Mouse (Mus musculus) heart, embryonic 14.5 days (tissue): ENCODE measurements around the gene Smtnl2. TPM values are rescaled to one million over a fixed set of nuclear protein-coding genes. Genes with fewer than 3 reads are reported as not detected.

Experiments used
- ATAC-seq: fragments of 200-750 bp; cut with Nextera tagmentation; 2 replicates; pipeline ENCODE4 v1.8.0; 2017; ENCODE audit warnings: low read depth, moderate TSS enrichment; ENCODE audit not compliant: insufficient number of reproducible peaks, insufficient read depth, low FRiP score
- H3K27ac ChIP-seq, 2 experiments: fragments of 200-500 bp in 1 of 2; fragments of 300-500 bp in 1 of 2; sonication (generic) in 1 of 2; replicated peaks in 1 of 2; 2 replicates each; pipeline ENCODE4 v1.5.1; 2012 to 2014; ENCODE audit warnings: low read depth in 2 of 2, low read length in 2 of 2, control low read depth in 1 of 2, mild to moderate bottlenecking in 1 of 2, mixed read lengths in 1 of 2; ENCODE audit not compliant: control insufficient read depth in 1 of 2, insufficient read depth in 1 of 2
- H3K27me3 ChIP-seq: fragments of 300-500 bp; sonication (generic); 2 replicates; pipeline ENCODE4 v1.6.1; 2014; ENCODE audit warnings: mild to moderate bottlenecking, low read length, control low read depth; ENCODE audit not compliant: control insufficient read depth, insufficient read depth
- H3K36me3 ChIP-seq: fragments of 300-500 bp; sonication (generic); 2 replicates; pipeline ENCODE4 v1.6.1; 2014; ENCODE audit warnings: mild to moderate bottlenecking, control low read depth, low read length, mixed read lengths; ENCODE audit not compliant: control insufficient read depth, insufficient read depth
- H3K4me1 ChIP-seq, 2 experiments: fragments of 200-500 bp in 1 of 2; fragments of 300-500 bp in 1 of 2; sonication (generic) in 1 of 2; 2 replicates each; pipeline ENCODE4 v1.6.1; 2012 to 2014; ENCODE audit warnings: low read length in 2 of 2, control low read depth in 1 of 2, mixed read lengths in 1 of 2; ENCODE audit not compliant: control insufficient read depth in 2 of 2, insufficient read depth in 2 of 2
- H3K4me2 ChIP-seq: fragments of 300-500 bp; sonication (generic); 2 replicates; pipeline ENCODE4 v1.6.1; 2014; ENCODE audit warnings: mild to moderate bottlenecking, low read length
- H3K4me3 ChIP-seq, 2 experiments: fragments of 200-500 bp in 1 of 2; fragments of 300-500 bp in 1 of 2; sonication (generic) in 1 of 2; 2 replicates each; pipeline ENCODE4 v1.5.1; 2012 to 2014; ENCODE audit warnings: low read length in 2 of 2, mild to moderate bottlenecking in 2 of 2, control low read depth in 1 of 2, low read depth in 1 of 2, moderate library complexity in 1 of 2; ENCODE audit not compliant: control insufficient read depth in 1 of 2, insufficient read depth in 1 of 2
- H3K9ac ChIP-seq: fragments of 300-500 bp; sonication (generic); 2 replicates; pipeline ENCODE4 v1.6.1; 2014; ENCODE audit warnings: mild to moderate bottlenecking, low read length
- H3K9me3 ChIP-seq: fragments of 300-500 bp; sonication (generic); 2 replicates; pipeline ENCODE4 v1.6.1; 2016; ENCODE audit warnings: low read length, control low read depth; ENCODE audit not compliant: control insufficient read depth
- WGBS: fragments of 180-500 bp; shearing (Covaris S2); extraction: QIAGEN DNeasy Blood & Tissue Kit; methylation state at CpG from one replicate; pipeline ENCODE4 v1.1.7; 2014; 5-methylcytosine and 5-hydroxymethylcytosine counted together
- polyA plus RNA-seq: library from polyadenylated mRNA; unstranded; fragments of >200 nt; fragmentation: Nextera tagmentation; extraction: Ambion mirVana; gene quantifications from 2 replicates; pipeline ENCODE4 v1.2.1, GENCODE M21; 2014

Gene Smtnl2
- polyA plus RNA-seq, 1 experiment from 2014 or later, result 122 TPM

DNA sequence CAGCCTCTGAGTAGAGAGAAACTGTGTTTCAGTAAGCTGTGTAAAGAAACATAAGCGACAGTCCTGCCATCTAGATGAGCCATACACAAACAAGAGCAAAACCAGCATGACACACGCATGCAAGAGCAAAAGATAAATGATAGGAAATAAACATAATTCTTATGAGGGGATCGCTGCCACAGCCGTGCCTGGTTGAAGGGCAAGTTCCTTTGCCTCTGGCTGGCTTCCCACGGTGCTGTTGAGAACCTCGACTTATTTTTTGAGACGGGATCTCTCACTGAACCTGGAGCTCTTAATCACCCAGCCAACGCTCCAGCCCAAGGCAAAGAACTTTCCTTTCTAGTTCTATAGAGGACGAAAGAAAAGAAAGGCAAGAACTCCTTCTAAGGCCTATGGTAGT is 45.4 kb downstream of the Smtnl2 start:
- ATAC-seq, result no peak
- 86% methylated on average over 9 of the region's 9 CpGs for WGBS
- H3K9me3 ChIP-seq, result no peaks in the 10 kb centered on the region
- no peaks in the 10 kb centered on the region for H3K27me3 ChIP-seq
- H3K4me2 ChIP-seq, result no peak overlapping the region
- no peak overlapping the region for H3K27ac ChIP-seq
- no peaks in the 10 kb centered on the region for H3K36me3 ChIP-seq
- no peak overlapping the region for H3K9ac ChIP-seq
- H3K4me1 ChIP-seq, result peaks cover 5 to 9% of the 10 kb centered on the region in 2 experiments
- no peak overlapping the region for H3K4me3 ChIP-seq

DNA sequence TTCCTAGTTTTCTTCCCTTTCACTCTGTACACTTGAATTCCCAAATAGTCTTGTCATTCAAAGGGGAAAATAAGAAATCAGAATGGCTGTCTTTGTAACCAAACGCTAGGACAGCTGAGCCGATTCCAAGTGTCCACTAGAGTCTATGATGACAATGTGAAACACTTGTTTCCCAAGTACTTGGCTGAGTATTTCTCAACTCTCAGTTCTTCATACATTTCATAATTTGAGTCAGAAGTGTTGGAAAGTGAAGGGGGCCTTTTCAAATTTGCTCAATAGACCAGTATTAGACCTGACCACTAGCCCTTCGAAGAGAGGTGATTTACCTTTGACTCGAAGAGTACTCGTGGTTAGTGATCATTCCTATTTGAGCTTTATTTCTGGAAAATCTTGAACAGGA is 47.0 kb downstream of the Smtnl2 start:
- ATAC-seq, result no peak
- Histone ChIP-seq H3K9ac (no peak overlapping the region), H3K4me2 (no peak overlapping the region), H3K4me3 (no peak overlapping the region), H3K27ac (no peak overlapping the region), H3K27me3 (no peaks in the 10 kb centered on the region), H3K36me3 (no peaks in the 10 kb centered on the region), H3K4me1 (peaks cover 0 to 9% of the 10 kb centered on the region in 2 experiments; a peak in 3 of 4 replicates), H3K9me3 (no peaks in the 10 kb centered on the region)
- WGBS, result 93% methylated on average over 5 of the region's 5 CpGs

DNA sequence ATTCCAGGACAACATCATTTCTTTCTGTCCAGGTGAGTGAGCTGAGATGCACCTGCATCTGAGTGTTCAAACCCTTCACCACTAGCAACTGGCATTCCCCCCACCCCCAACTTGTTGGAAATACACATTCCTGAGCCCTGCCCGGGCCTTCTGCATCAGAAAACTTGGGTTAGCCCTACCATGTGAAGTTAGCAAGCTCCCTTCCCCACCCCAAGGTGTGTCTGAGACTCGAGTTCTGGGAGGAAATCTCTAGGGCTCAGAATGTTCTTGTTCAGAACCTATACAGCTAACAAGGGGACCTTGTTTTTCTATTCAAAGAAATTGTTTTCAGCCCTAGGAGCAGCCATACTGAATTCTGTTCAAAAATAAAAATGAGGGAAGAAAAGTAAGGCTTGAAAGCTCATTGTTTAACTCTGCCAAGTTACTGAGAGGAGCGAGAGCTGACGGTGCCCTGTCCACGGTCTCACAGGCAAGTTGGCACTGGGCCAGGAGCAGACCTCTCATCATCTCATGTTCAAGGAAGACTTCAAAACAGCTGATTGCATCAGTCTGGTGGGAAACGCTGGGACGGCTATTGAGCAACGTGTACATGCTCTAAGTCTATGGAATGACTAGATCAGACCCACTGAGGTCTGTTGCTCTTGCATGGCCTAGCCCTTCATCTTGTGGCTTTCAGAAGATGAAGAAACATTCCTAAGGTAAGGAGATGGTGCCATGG is 47.8 kb downstream of the Smtnl2 start:
- Histone ChIP-seq H3K9me3 (no peaks in the 10 kb centered on the region), H3K4me3 (no peak overlapping the region), H3K9ac (no peak overlapping the region), H3K36me3 (no peaks in the 10 kb centered on the region), H3K4me2 (no peak overlapping the region), H3K27ac (no peak overlapping the region), H3K27me3 (no peaks in the 10 kb centered on the region), H3K4me1 (peaks cover 0 to 9% of the 10 kb centered on the region in 2 experiments; a peak in 3 of 4 replicates)
- no peak for ATAC-seq
- WGBS, result 20% methylated on average over 8 of the region's 8 CpGs

DNA sequence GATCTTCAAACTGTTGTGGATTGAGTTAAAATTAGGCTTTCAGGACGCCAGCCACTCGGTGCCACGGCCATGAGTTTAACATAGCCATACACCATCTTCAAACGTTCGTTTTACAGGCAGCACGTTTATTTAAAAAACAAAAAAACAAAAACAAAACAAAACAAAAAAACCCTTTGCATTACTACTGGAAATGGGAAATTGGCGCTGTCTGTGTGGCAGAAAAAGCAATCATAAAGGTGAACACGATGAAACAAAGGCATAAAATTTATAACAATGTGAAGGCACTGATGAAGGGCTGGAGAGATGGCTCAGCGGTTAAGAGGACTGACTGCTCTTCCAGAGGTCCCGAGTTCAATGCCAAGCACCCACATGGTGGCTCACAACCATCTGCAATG is 49.2 kb downstream of the Smtnl2 start, which contains the start of gene Tekt1:
Gene Tekt1, minus strand, starts transcription at position 96 of the 395 bp plus-strand sequence.
- Histone ChIP-seq H3K9me3 (no peaks in the 10 kb centered on the region), H3K4me2 (peak within 1 kb of the TSS; percentile 79), H3K4me1 (peaks cover 0 to 9% of the 10 kb centered on the region in 2 experiments; a peak in 3 of 4 replicates), H3K36me3 (no peaks in the 10 kb centered on the region), H3K27ac (no peak within 1 kb of the TSS), H3K9ac (peak within 1 kb of the TSS; percentile 67), H3K4me3 (peak within 1 kb of the TSS; percentile 42 to 57), H3K27me3 (no peaks in the 10 kb centered on the region)
- ATAC-seq, result no peak
- WGBS, result 32% methylated on average over 10 of the region's 10 CpGs

DNA sequence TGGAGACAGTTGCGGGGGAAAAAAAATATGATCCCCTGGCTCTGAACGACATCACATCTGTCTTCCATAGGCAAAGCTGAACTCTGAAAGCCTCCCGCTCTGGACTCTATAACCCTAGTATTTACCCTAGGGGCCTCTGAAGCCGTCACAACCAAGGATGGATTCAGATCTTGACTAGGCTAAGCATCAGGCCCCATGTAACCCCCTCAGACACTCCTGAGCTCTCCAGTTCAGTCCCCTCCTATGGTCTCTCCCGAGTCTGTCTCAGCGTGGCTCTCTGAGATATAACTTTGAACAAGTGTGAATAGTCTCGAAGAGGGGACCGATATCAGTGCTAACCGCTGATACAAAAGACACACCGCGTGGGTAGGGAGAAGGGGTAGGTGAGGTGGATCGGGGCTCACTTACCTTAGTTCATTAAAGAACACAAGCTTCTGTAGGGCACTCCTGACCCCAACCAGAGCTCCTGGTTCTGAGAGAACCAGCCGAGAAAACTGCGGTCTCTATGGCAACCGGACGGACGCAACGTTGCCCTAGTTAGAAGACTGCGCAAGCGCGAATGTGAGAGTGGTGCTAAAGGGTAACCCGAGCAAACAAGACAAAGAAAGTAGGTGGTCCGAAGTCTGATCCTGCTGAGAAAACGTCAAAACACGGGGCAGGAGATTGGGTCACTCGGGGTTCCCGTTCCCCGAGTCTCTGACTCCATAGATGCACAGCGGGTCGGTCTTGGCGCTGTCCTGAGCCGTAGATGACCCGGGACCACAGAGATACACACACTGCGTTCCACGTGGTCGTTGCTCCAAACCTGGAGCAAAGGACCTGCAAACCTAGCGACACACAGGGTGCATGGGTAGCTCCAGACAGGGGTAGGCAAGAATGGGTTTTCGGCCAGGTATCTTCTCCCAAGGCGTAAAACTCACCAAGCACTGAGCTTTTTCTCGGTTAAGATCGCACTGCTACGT is 49.8 kb downstream of the Smtnl2 start:
- ATAC-seq, result no peak
- Histone ChIP-seq H3K4me1 (peaks cover 0 to 9% of the 10 kb centered on the region in 2 experiments; a peak in 3 of 4 replicates), H3K27me3 (no peaks in the 10 kb centered on the region), H3K4me3 (peak overlapping the region; percentile 42 to 57), H3K36me3 (no peaks in the 10 kb centered on the region), H3K27ac (no peak overlapping the region), H3K4me2 (peak overlapping the region; percentile 79), H3K9ac (peak overlapping the region; percentile 67), H3K9me3 (no peaks in the 10 kb centered on the region)
- WGBS, result 11% methylated on average over 42 of the region's 42 CpGs

DNA sequence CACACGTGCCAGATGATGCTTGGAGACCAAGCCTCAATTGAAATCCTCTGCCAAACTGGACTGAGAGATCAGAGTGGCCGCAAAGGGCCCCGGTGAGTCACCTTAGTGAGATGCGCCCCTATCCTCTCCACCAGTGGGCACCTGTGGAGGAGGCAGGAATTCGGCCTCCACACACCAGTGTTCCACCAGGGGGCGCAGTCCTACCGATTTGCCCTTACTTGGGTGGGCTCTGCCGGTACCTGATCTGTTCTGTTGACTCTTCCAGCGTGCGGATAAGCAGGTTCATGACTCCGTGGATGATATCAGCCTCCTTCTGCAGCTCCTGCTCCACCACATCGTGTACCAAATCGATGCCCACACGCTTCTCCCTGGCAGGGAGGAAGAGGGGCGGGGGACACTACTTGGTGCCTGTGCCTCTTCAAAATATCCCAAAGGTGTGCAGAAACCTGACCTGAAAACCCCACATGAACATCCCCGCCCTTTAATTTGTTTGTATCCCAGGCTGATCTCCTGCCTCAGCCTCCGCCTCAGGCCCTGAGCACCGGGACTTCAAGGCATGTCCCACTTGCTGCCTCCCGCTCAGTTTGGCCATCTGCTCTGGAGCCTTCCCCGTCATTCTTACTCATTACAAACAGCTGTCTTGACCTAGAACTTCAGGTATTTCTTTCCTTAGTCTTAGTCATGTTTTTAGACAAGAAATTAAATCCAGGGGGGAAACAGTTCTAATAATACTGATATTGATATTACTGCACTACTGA is 56.4 kb downstream of the Smtnl2 start:
- no peak overlapping the region for H3K27ac ChIP-seq
- H3K9me3 ChIP-seq, result no peaks in the 10 kb centered on the region
- H3K36me3 ChIP-seq, result no peaks in the 10 kb centered on the region
- H3K4me1 ChIP-seq, result peaks cover 0 to 3% of the 10 kb centered on the region in 2 experiments; a peak in 1 of 4 replicates
- H3K27me3 ChIP-seq, result no peaks in the 10 kb centered on the region
- 20% methylated on average over 20 of the region's 20 CpGs for WGBS
- 0 out of 4 replicates have a peak overlapping the region, but pooled peaks of 1 of the 2 experiments have one; percentile 19 for H3K4me3 ChIP-seq
- H3K4me2 ChIP-seq, result peak overlapping the region; percentile 55
- peak; percentile 52; the same call in 1 of the 2 replicates for ATAC-seq
- H3K9ac ChIP-seq, result peak overlapping the region; percentile 47; the same call in 1 of the 2 replicates

DNA sequence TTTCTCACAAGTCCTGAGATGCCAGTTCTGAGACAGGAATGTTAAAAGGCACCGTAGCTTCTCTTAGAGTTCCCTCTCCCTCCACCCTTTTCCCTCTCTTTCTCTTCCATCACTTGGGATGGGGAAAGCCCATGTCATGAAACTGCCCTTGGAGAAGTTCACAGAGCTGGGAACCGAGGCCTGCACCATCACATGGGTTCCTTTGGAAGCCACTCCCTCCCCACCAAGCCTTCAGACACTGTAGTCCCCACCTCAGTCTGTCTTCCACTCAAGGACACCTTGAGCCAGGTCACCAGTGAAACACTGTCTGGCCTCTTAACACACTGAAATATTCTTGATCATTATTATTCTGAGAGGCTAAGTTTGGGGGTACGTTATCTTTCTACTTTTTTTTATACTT is 58.3 kb downstream of the Smtnl2 start:
- H3K27me3 ChIP-seq, result no peaks in the 10 kb centered on the region
- H3K4me1 ChIP-seq, result peaks cover 0 to 3% of the 10 kb centered on the region in 2 experiments; a peak in 1 of 4 replicates
- no peak overlapping the region for H3K9ac ChIP-seq
- H3K9me3 ChIP-seq, result no peaks in the 10 kb centered on the region
- 62% methylated on average over 3 of the region's 3 CpGs for WGBS
- H3K27ac ChIP-seq, result no peak overlapping the region
- no peak for ATAC-seq
- H3K36me3 ChIP-seq, result no peaks in the 10 kb centered on the region
- H3K4me3 ChIP-seq, result no peak overlapping the region
- no peak overlapping the region for H3K4me2 ChIP-seq
